Mouse (Mus musculus) yolk sac, embryonic 10.5 days (tissue): ENCODE measurements at regions not wholly inside any gene's neighbourhood (a gene's known extent, or its start where the extent isn't known, plus 50 kb on each side); places are given as distances from the start of the nearest gene placed in this dataset.

ENCODE experiments used
- DNase-seq: peaks from one replicate; pipeline ENCODE4 v3.0.0-alpha.2; 2017; ENCODE audit warnings: low spot score

DNA sequence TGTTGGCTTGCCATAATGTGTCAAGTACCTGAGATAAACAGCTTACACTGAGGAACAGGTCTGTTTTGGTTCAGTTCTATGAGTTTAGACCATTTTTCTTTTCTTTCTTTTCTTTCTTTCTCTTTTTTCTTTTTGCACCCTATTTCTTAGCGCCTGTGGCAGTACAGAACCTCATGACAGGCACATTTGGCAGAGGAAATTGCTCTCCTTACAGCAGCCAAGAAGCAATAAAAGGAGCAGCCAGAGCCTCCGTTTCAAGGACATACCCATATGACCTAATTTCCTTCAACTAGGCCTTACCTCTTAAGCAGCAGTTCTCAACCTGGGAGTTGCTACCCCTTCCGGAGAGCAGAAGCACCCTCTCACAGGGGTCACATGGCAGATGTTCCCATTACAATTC, 173.9 kb upstream of the Clec14a start:
- DNase-seq: no peak

GRCm38 (mm10) chr12:58441962-58442361, 172.9 kb upstream of the Clec14a start:
- no peak for DNase-seq

DNA sequence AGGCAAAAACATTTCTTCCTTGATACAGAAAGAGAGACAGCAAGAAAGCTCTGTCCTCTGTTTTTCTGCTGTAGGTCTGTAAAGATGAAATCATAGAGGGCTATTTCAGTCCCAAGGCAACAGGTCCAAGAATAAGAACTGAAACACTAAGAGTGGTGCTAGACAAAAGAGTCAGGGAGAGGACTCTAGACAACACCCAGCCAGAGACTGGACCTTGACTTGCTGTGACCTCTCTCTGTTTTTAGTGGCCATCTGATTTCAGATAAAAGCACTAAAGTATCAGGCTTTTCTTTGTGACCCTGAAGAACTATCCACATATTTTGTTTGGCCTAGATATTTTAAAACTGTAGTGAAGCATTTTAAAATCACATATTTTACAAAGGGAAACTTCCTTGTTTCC, 171.6 kb upstream of the Clec14a start:
- DNase-seq: no peak

DNA sequence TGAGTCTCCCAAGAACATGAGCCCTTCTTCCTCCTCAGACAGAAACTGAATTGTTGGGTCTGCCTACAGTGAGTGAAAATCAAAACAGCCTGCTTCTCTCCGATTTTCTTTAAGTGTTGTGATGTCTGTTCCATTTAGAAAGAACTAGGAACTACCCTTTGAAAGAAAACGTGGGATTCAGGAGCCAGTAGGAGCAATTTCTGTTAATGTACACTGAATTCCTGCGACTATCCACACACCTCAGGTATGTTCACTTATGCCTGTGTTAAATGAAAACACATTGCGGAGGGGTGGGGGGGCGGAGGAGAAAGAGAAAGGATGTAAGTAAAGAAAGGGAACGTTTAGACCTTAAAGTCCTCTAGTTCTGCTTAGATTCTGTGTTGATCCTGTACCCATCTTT, 167.9 kb upstream of the Clec14a start:
- no peak for DNase-seq

DNA sequence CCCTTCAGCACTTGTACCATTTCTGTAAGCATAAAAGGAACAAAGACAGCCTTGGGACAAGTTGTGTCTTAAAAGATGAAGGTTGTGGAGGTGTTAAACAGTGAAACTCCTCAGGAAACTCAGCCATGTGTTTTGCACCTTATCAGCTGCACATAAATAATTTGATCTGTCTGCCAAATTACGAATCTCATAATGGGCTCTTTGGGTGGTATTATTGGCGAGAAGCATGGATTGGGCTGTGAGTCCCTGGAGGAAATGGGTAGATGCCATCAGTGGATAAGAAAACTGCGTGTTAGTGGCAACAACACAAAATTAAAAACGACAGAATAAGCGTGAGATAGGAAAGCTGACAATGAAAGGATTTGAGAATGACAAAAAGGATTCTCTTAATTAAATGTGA, 165.4 kb upstream of the Clec14a start:
- DNase-seq: no peak

- DNase-seq: no peak
Observed at GRCm38 (mm10) chr12:58429929-58430328, 160.8 kb upstream of the Clec14a start.

DNA sequence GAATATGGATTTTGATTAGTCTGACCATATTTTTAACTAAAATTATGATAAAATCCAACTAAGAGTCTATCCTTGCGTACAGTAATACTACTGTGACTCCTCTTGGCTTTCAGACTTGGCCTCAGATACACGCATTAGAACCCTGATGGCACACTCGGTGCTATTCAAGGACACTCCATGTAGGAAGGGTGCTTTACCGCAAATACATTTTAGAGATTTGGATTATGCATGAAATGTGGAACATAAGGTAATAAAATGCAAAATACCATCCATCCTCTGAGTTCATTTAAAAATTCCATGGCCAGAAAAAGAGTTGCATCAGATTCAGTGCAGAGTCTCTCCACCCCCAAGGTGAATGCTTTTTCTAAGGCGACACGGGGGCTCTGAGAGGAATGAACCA, 157.7 kb upstream of the Clec14a start:
- DNase-seq: no peak

GRCm38 (mm10) chr12:58425961-58426360, 156.9 kb upstream of the Clec14a start:
- no peak for DNase-seq

DNA sequence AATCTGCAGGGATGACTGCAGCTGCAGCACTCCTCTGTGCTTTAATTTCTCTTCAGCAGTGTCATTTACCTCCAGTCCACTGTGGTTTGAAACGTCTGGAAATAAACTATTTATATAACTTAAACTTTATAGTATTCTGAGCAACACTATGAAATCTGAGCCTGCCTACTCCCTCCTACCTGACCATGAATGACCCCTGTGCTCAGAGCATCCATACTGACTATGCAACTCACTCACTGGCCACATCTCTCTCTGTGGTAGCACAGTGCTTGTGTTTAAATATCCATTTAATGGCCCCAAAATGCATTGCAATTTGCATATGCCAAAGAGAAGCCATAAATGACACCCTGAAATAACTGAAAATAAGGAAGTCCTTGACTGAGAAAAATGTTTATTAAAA, 154.5 kb upstream of the Clec14a start:
- no peak for DNase-seq

DNA sequence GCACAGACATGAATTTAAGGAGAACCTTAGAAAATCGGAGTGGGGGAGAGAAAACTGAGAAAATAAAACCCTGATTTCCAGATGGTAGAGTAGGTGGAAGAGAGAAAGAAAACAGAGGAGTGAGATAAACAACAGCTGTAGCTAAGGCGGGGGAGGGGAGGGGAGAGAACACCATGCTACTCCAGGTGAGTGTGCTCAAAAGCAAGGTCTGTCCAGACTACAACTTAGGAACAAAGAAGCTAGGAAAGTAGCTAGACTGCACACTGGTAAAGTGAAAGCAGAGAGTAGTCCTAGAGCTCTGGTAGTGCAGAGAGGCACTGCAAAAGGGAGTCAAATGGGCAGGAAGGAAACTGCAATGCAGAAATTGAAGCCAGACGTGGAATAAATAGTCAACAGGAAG, 132.8 kb upstream of the Clec14a start:
- DNase-seq: no peak

GRCm38 (mm10) chr12:58360258-58360657, 91.2 kb upstream of the Clec14a start:
- no peak for DNase-seq

DNA sequence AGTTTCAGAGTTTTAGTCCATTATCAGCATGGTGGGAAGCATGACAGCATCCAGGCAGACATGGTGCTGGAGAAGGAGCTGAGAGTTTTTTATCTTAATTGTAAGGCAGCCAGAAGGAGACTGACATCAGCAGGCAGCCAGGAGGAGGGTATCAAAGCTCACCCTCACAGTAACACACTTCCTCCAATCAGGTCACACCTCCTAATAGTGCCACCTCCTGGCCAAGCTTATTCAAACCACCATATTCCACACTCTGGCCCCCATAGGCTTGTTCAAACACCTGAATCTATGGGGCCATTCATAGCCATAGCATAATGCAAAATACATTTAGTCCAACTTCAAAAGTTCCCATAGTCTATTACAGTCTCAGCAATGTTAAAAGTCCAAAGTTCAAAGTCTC, 65.1 kb upstream of the Clec14a start:
- DNase-seq: no peak

GRCm38 (mm10) chr12:58329913-58330312, 60.8 kb upstream of the Clec14a start:
- no peak for DNase-seq

GRCm38 (mm10) chr12:58323953-58324352, 54.9 kb upstream of the Clec14a start:
- no peak for DNase-seq
